Mouse (Mus musculus) CD4-positive naive resting alpha-beta T cell, adult 57 days (primary cell): Measurements from ENCODE around the gene Mrpl34. TPM values are rescaled to one million over a fixed set of nuclear protein-coding genes. Genes with fewer than 3 reads are reported as not detected.

Source experiments
- total RNA-seq: library from RNA; stranded (reverse); gene quantifications from one replicate; pipeline ENCODE4 v1.2.4, GENCODE M21; 2023

Mrpl34 gene
- total RNA-seq: 33.8 TPM

GRCm38 (mm10) chr8:71464513-71465500 lies at the start of gene Mrpl34:
Gene Mrpl34 (plus strand): TSS chr8:71464959.

GRCm38 (mm10) chr8:71463188-71464033 lies 1.3 kb upstream of the Mrpl34 start, which contains the start of gene Abhd8:
Gene Abhd8 (minus strand): TSS chr8:71463655.

GRCm38 (mm10) chr8:71468916-71469315 lies 4.2 kb downstream of the Mrpl34 start, which contains the start of gene Dda1:
Gene Dda1 (plus strand): TSS chr8:71469199.

GRCm38 (mm10) chr8:71485142-71486135 lies 20.7 kb downstream of the Mrpl34 start, which contains the start of gene Ano8:
Gene Ano8 (minus strand): TSS chr8:71485963.

GRCm38 (mm10) chr8:71487691-71488445 lies 23.1 kb downstream of the Mrpl34 start, which contains the start of gene Gtpbp3:
Gene Gtpbp3 (plus strand): TSS chr8:71488103.

GRCm38 (mm10) chr8:71511644-71512043 lies 46.9 kb downstream of the Mrpl34 start, which contains the start of gene Plvap:
Gene Plvap (minus strand): TSS chr8:71511752.

Other genes starting within 250 kb of the Mrpl34 start
- 140 TPM for gene Myo9b, start 192.2 kb upstream of the Mrpl34 start, total RNA-seq
- gene Haus8, start 192.0 kb upstream of the Mrpl34 start, total RNA-seq: 27.1 TPM
- 295 TPM for gene Use1, start 98.1 kb upstream of the Mrpl34 start, total RNA-seq
- gene Ocel1, start 93.7 kb upstream of the Mrpl34 start, total RNA-seq: 19.0 TPM
- 4.8 TPM for gene Nr2f6, start 83.0 kb upstream of the Mrpl34 start, total RNA-seq
- 0.47 TPM for gene Ushbp1, start 69.2 kb upstream of the Mrpl34 start, total RNA-seq
- 107 TPM for gene Babam1, start 68.1 kb upstream of the Mrpl34 start, total RNA-seq
- gene Ankle1, start 58.9 kb upstream of the Mrpl34 start, total RNA-seq: 1.6 TPM
- gene Abhd8, start 1.3 kb upstream of the Mrpl34 start, total RNA-seq: 94.1 TPM
- gene Dda1, start 4.2 kb downstream of the Mrpl34 start, total RNA-seq: 106 TPM
- gene Ano8, start 21.0 kb downstream of the Mrpl34 start, total RNA-seq: 22.8 TPM
- gene Gtpbp3, start 23.1 kb downstream of the Mrpl34 start, total RNA-seq: 15.5 TPM
- 2.1 TPM for gene Plvap, start 46.8 kb downstream of the Mrpl34 start, total RNA-seq
- gene Ccdc194, start 60.8 kb downstream of the Mrpl34 start, total RNA-seq: not detected
- 38.1 TPM for gene Bst2, start 72.5 kb downstream of the Mrpl34 start, total RNA-seq
- gene Mvb12a, start 78.0 kb downstream of the Mrpl34 start, total RNA-seq: 32.3 TPM
- 0.83 TPM for gene Tmem221, start 93.9 kb downstream of the Mrpl34 start, total RNA-seq
- not detected for gene Nxnl1, start 101.6 kb downstream of the Mrpl34 start, total RNA-seq
- 6.5 TPM for gene Slc27a1, start 103.9 kb downstream of the Mrpl34 start, total RNA-seq
- 50.8 TPM for gene Pgls, start 127.2 kb downstream of the Mrpl34 start, total RNA-seq
- gene Fam129c, start 132.7 kb downstream of the Mrpl34 start, total RNA-seq: 8.0 TPM
- 56.7 TPM for gene Colgalt1, start 146.0 kb downstream of the Mrpl34 start, total RNA-seq
- 1.7 TPM for gene Unc13a, start 206.8 kb downstream of the Mrpl34 start, total RNA-seq
- gene Jak3, start 211.3 kb downstream of the Mrpl34 start, total RNA-seq: 94.0 TPM
- gene Insl3, start 224.3 kb downstream of the Mrpl34 start, total RNA-seq: 52.6 TPM
- 0.30 TPM for gene B3gnt3, start 236.8 kb downstream of the Mrpl34 start, total RNA-seq